Mouse (Mus musculus): ENCODE results near the gene H6pd.

DNA sequence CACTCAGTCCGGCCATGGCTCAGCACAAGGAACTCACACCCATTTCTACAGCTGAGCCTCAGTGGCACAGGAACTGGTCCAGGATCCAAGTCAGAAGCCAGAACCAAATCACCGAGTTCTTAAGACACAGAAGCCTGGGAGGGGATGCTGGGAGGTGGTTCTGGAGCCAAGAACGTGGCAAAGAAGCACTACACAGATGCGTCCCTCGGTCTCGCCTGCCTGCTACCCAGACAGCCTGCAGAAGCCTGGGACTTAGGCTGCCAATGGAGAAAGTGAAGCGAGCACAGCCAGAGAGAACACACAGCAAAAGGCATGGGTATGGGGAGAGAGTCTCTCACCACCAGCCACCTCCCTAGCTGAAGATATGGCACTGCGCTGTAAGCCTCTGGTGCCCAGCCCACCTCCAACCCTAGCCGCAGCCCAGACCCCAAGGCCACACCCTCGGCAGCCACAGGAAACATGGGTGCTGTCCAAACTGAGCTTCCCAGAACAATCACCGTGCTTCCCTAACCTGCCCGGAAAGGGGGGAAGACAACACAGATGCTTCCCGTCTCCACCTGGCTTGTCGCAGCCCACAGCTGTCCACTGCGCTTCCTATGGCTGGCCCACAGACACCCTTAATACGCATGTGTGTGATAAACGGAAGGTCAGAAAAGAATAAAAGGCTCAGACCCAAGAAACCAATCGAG lies 67.6 kb downstream of the H6pd start:
- TF ChIP-seq CTCF (conservative IDR thresholded peaks at IDR 0.05; ENCODE audit: low read length): no peak
- no peak for TF ChIP-seq NANOG (IDR thresholded peaks at IDR 0.05; ENCODE audit: borderline replicate concordance, low read length)
- no peak for TF ChIP-seq POU5F1 (IDR thresholded peaks at IDR 0.05; ENCODE audit: borderline replicate concordance, low read length)

Data from E14TG2a.4 (cell line).